ENCODE assay signal across 8 mouse cellular contexts in genomic region chr2:116075477-116075876, GRCm38 (mm10). TPM values are rescaled to one million over a fixed set of nuclear protein-coding genes. Genes with fewer than 3 reads are reported as not detected.
DNase-seq lines count a peak whose midpoint lies in the region; ATAC-seq and TF ChIP-seq lines count a peak whose summit lies in the region.

No protein-coding gene starts in this region.

- TF ChIP-seq CTCF in cortical plate, adult 2 months (IDR thresholded peaks at IDR 0.05; ENCODE audit: extremely low read depth, insufficient read depth, low read length), result no peak
- peak; percentile 24 for TF ChIP-seq CTCF in midbrain, postnatal 0 days (IDR thresholded peaks at IDR 0.05)

- H3K9me3 ChIP-seq in heart, embryonic 15.5 days (replicated peaks), result no peaks in the 10 kb centered on the region
- H3K9me3 ChIP-seq in limb, embryonic 10.5 days (replicated peaks), result no peaks in the 10 kb centered on the region
- H3K9me3 ChIP-seq in midbrain, postnatal 0 days (ENCODE audit: low read length), result no peaks in the 10 kb centered on the region

- peak overlapping the region; percentile 86 for H3K4me2 ChIP-seq in heart, embryonic 15.5 days
- H3K4me2 ChIP-seq in midbrain, postnatal 0 days (ENCODE audit: low read depth, low read length, poor library complexity, severe bottlenecking), result peak overlapping the region; percentile 72

- no peak for ATAC-seq in heart, embryonic 15.5 days (replicated peaks; ENCODE audit: insufficient number of reproducible peaks, insufficient read depth, low FRiP score, low read depth)
- 0 out of 2 replicates have a peak, but pooled peaks have one; percentile 11 for ATAC-seq in midbrain, postnatal 0 days (ENCODE audit: low FRiP score)
- no peak for ATAC-seq in monocyte, adult 5-6 weeks (replicated peaks; ENCODE audit: insufficient number of reproducible peaks, low FRiP score, low TSS enrichment, poor library complexity, severe bottlenecking)

- H3K4me1 ChIP-seq in cortical plate, adult 2 months (ENCODE audit: control insufficient read depth, insufficient read depth, low read length), result no peaks in the 10 kb centered on the region
- H3K4me1 ChIP-seq in heart, embryonic 15.5 days (replicated peaks), result peaks cover 13% of the 10 kb centered on the region
- H3K4me1 ChIP-seq in limb, embryonic 10.5 days, result peaks cover 40% of the 10 kb centered on the region
- no peaks in the 10 kb centered on the region for H3K4me1 ChIP-seq in midbrain, postnatal 0 days (ENCODE audit: insufficient read depth, low read length)

- peak overlapping the region; percentile 53 for H3K4me3 ChIP-seq in cortical plate, adult 2 months (ENCODE audit: insufficient read depth, low read length)
- H3K4me3 ChIP-seq in heart, embryonic 15.5 days, result peak overlapping the region; percentile 60
- peak overlapping the region; percentile 45 for H3K4me3 ChIP-seq in limb, embryonic 10.5 days
- peak overlapping the region; percentile 35 for H3K4me3 ChIP-seq in midbrain, postnatal 0 days (ENCODE audit: low read depth, low read length)

- H3K9ac ChIP-seq in heart, embryonic 15.5 days, result peak overlapping the region; percentile 59
- H3K9ac ChIP-seq in midbrain, postnatal 0 days (replicated peaks; ENCODE audit: low read length, poor library complexity, severe bottlenecking), result peak overlapping the region; percentile 42; the same call in 1 of the 2 replicates

- under 1% methylated on average over 20 of the region's 20 CpGs for WGBS in heart, embryonic 15.5 days
- WGBS in limb, embryonic 10.5 days, result under 1% methylated on average over 20 of the region's 20 CpGs
- WGBS in midbrain, postnatal 0 days, result under 1% methylated on average over 20 of the region's 20 CpGs

- peak; percentile 53 for DNase-seq in kidney, adult 18-20 months
- no peak for DNase-seq in kidney, adult 11 months
- DNase-seq in limb, embryonic 10.5 days (ENCODE audit: low spot score), result peak; percentile 72
- peak; percentile 52 for DNase-seq in midbrain, postnatal 0 days (ENCODE audit: low spot score)
- no peak for DNase-seq in spleen, adult 12 weeks (ENCODE audit: low spot score)

- H3K27me3 ChIP-seq in heart, embryonic 15.5 days, result peaks cover 15% of the 10 kb centered on the region; the same call in 1 of the 2 replicates
- H3K27me3 ChIP-seq in limb, embryonic 10.5 days (ENCODE audit: low read depth, poor library complexity, severe bottlenecking), result peaks cover 64% of the 10 kb centered on the region
- peaks cover 3% of the 10 kb centered on the region; the same call in 1 of the 2 replicates for H3K27me3 ChIP-seq in midbrain, postnatal 0 days (ENCODE audit: insufficient read depth, low read length)

- no peak for TF ChIP-seq POLR2A in cortical plate, adult 2 months (IDR thresholded peaks at IDR 0.05; ENCODE audit: extremely low read depth, insufficient read depth, low read length)

- H3K36me3 ChIP-seq in heart, embryonic 15.5 days, result no peaks in the 10 kb centered on the region
- no peaks in the 10 kb centered on the region for H3K36me3 ChIP-seq in limb, embryonic 10.5 days
- no peaks in the 10 kb centered on the region for H3K36me3 ChIP-seq in midbrain, postnatal 0 days (ENCODE audit: insufficient read depth, low read length)

- H3K27ac ChIP-seq in cortical plate, adult 2 months (ENCODE audit: insufficient read depth, low read length), result peak overlapping the region; percentile 77
- peak overlapping the region; percentile 61 for H3K27ac ChIP-seq in heart, embryonic 15.5 days
- peak overlapping the region; percentile 66 for H3K27ac ChIP-seq in limb, embryonic 10.5 days
- peak overlapping the region; percentile 64 for H3K27ac ChIP-seq in midbrain, postnatal 0 days (ENCODE audit: low read depth, low read length)

RNA-seq across cellular contexts. Expression of gene Meis2, which starts 9.8 kb away (rescaled TPM):
- 62.9 and 86.1 TPM in 2 replicates for polyA plus RNA-seq in cortical plate, adult 2 months (2012; rRNA removed)
- polyA plus RNA-seq in heart, embryonic 15.5 days (2015; fragmentation: Nextera tagmentation; extraction: Ambion mirVana), result 24.0 and 25.7 TPM in 2 replicates
- polyA plus RNA-seq in limb, embryonic 10.5 days (2016; fragmentation: Nextera tagmentation; extraction: Ambion mirVana), result 63.2 and 65.7 TPM in 2 replicates
- total RNA-seq in midbrain, postnatal 0 days (2014; rRNA removed), result 121 and 147 TPM in 2 replicates
- polyA plus RNA-seq in midbrain, postnatal 0 days (2015; fragmentation: Nextera tagmentation; extraction: Ambion mirVana), result 52.1 and 58.3 TPM in 2 replicates
- not detected in 3 replicates for total RNA-seq in monocyte, adult 5-6 weeks (2017)

Comparison
In these comparisons a context has a peak if more than half of its experiments do, and no peak if none do; other contexts are left out.
1. DNase-seq: peak in kidney, adult 18-20 months (single experiment), limb, embryonic 10.5 days (single experiment) and midbrain, postnatal 0 days (single experiment); none in kidney, adult 11 months (single experiment) and spleen, adult 12 weeks (single experiment).
2. Peak in every context shown above with its lines, with median percentiles within 50 percentile points of each other: H3K27ac ChIP-seq and H3K4me3 ChIP-seq.